ENCODE assay signal across 19 mouse cellular contexts in the genomic region with DNA sequence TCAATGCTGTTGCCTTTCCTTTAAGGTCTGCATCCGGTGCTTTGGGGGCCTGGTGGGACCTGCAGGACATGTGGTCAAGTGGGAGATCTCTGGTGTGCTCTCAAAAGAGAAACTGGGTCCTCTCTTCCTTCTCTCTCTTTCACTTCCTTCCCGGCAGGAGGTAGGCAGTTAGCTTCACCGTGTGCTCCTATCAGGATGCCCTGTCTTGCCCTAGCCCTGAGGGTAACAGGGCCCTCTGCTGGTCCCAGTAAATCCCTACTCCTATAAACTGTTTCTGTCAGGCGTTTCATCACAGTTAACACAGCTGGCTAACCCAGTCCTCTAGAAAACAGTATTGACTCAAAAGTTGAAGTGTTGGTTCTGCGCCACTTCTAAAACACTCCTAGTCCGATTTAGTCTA. TPM values are rescaled to one million over a fixed set of nuclear protein-coding genes. Genes with fewer than 3 reads are reported as not detected.
"Had no signal": no experiment of that assay in that cellular context is flagged by ENCODE, and none has a peak within 500 bp of the region (broad histone marks: within the 10 kb centered on the region; RNA-seq: fewer than 3 reads in every experiment).

No protein-coding gene starts in this region.

- H3K27ac ChIP-seq: liver, embryonic 15.5 days; lung, embryonic 15.5 days; midbrain, embryonic 13.5 days; neural tube, embryonic 13.5 days; neural tube, embryonic 15.5 days; stomach, embryonic 15.5 days; stomach, postnatal 0 days had no signal

- H3K4me1 ChIP-seq: liver, embryonic 15.5 days; lung, embryonic 15.5 days; megakaryocyte, embryonic 14.5 days; stomach, embryonic 15.5 days had no signal

- H3K27me3 ChIP-seq: liver, embryonic 15.5 days; lung, embryonic 15.5 days; midbrain, embryonic 13.5 days; neural tube, embryonic 13.5 days; neural tube, embryonic 15.5 days; stomach, embryonic 15.5 days had no signal

- H3K4me2 ChIP-seq: liver, embryonic 15.5 days; lung, embryonic 15.5 days; midbrain, embryonic 11.5 days; midbrain, embryonic 13.5 days; neural tube, embryonic 13.5 days; neural tube, embryonic 15.5 days; stomach, embryonic 15.5 days had no signal

- H3K36me3 ChIP-seq: liver, embryonic 15.5 days; lung, embryonic 15.5 days; midbrain, embryonic 13.5 days; neural tube, embryonic 13.5 days; neural tube, embryonic 15.5 days; stomach, embryonic 15.5 days had no signal

- H3K9me3 ChIP-seq: liver, embryonic 15.5 days; lung, embryonic 15.5 days; megakaryocyte, embryonic 14.5 days; midbrain, embryonic 13.5 days; neural tube, embryonic 13.5 days; neural tube, embryonic 15.5 days; stomach, embryonic 15.5 days had no signal

- H3K9ac ChIP-seq: liver, embryonic 15.5 days; liver, postnatal 0 days; lung, embryonic 15.5 days; midbrain, embryonic 13.5 days; neural tube, embryonic 13.5 days; neural tube, embryonic 15.5 days; stomach, embryonic 15.5 days had no signal

- H3K4me3 ChIP-seq: liver, embryonic 15.5 days; lung, embryonic 15.5 days; megakaryocyte, embryonic 14.5 days; midbrain, embryonic 13.5 days; myocyte; neural tube, embryonic 13.5 days; neural tube, embryonic 15.5 days; stomach, embryonic 15.5 days had no signal

- DNase-seq: liver, postnatal 0 days; lung, adult 2 months; lung, postnatal 4 days; retina, postnatal 1 day; right cerebral cortex, postnatal 14 days; thymus, adult 2 months; thymus, postnatal 25 days; thymus, postnatal 4 days had no signal

- ATAC-seq: liver, postnatal 0 days; lung, postnatal 0 days; midbrain, embryonic 13.5 days had no signal

RNA-seq across cellular contexts. Expression of a gene that starts 9.9 kb away (rescaled TPM):
- polyA plus RNA-seq: liver, postnatal 0 days; myocyte had no signal
